Mouse (Mus musculus) heart, embryonic 16.5 days (tissue): Measurements from ENCODE around the gene Gm49321. TPM values are rescaled to one million over a fixed set of nuclear protein-coding genes. Genes with fewer than 3 reads are reported as not detected.

ENCODE experiments used
- ATAC-seq: fragments of 200-750 bp; cut with Nextera tagmentation; replicated peaks from 2 replicates; pipeline ENCODE4 v1.8.0; 2017; ENCODE audit warnings: moderate number of reproducible peaks; ENCODE audit not compliant: insufficient read depth, low FRiP score; ENCODE audit errors: extremely low read depth
- H3K27ac ChIP-seq: fragments of 300-500 bp; sonication (generic); 2 replicates; pipeline ENCODE4 v1.5.1; 2014; ENCODE audit warnings: mild to moderate bottlenecking, low read length, control low read depth, moderate library complexity
- H3K27me3 ChIP-seq: fragments of 300-500 bp; sonication (generic); 2 replicates; pipeline ENCODE4 v1.6.1; 2014; ENCODE audit warnings: low read length, mixed read lengths; ENCODE audit not compliant: control insufficient read depth, insufficient read depth
- H3K36me3 ChIP-seq: fragments of 300-500 bp; sonication (generic); 2 replicates; pipeline ENCODE4 v1.6.1; 2014; ENCODE audit not compliant: control insufficient read depth, insufficient read depth
- H3K4me1 ChIP-seq: fragments of 300-500 bp; sonication (generic); 2 replicates; pipeline ENCODE4 v1.6.1; 2014; ENCODE audit warnings: low read length, mixed read lengths; ENCODE audit not compliant: control insufficient read depth, insufficient read depth
- H3K4me2 ChIP-seq: fragments of 300-500 bp; sonication (generic); 2 replicates; pipeline ENCODE4 v1.6.1; 2014; ENCODE audit warnings: low read depth, mild to moderate bottlenecking, control low read depth, low read length
- H3K4me3 ChIP-seq: fragments of 300-500 bp; sonication (generic); 2 replicates; pipeline ENCODE4 v1.5.1; 2014; ENCODE audit warnings: mild to moderate bottlenecking, control low read depth, low read length
- H3K9ac ChIP-seq: fragments of 300-500 bp; sonication (generic); 2 replicates; pipeline ENCODE4 v1.6.1; 2014; ENCODE audit warnings: low read length, control low read depth
- H3K9me3 ChIP-seq: fragments of 300-500 bp; sonication (generic); replicated peaks from 2 replicates; pipeline ENCODE4 v1.6.1; 2016; ENCODE audit warnings: low read length; ENCODE audit not compliant: control insufficient read depth
- WGBS: fragments of 180-500 bp; shearing (Covaris S2); extraction: QIAGEN DNeasy Blood & Tissue Kit; methylation state at CpG from one replicate; pipeline ENCODE4 v1.1.7; 2014; 5-methylcytosine and 5-hydroxymethylcytosine counted together
- polyA plus RNA-seq: library from polyadenylated mRNA; unstranded; fragments of >200 nt; fragmentation: Nextera tagmentation; extraction: Ambion mirVana; gene quantifications from 2 replicates; pipeline ENCODE4 v1.2.1, GENCODE M21; 2015

The Gm49321 gene
- polyA plus RNA-seq, 1 experiment from 2014 or later, result 10.1 TPM

DNA sequence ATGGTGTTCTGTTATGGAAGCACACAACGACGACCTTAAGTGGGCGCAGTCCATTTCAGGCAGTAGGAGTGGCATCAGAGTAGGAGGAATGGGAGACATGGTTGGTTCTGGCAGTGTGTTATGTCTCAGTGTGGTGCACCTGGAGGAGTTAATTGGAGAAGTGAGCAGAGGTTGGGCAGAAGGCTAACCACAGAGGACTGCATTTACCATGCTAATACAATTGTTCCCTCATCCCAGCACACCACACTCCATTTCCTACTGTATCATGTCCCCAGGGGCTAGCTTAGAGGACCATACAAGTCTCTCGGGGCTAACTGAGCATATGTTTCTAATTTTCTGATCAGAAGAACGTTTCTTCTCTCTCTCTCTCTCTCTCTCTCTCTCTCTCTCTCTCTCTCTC, 78.0 kb downstream of the Gm49321 start:
- no peak for ATAC-seq
- H3K4me1 ChIP-seq, result peaks cover 3% of the 10 kb centered on the region; the same call in 1 of the 2 replicates
- no peak overlapping the region for H3K27ac ChIP-seq
- H3K9me3 ChIP-seq, result no peaks in the 10 kb centered on the region
- no peaks in the 10 kb centered on the region for H3K27me3 ChIP-seq
- WGBS, result 73% methylated on average over 5 of the region's 5 CpGs
- H3K36me3 ChIP-seq, result no peaks in the 10 kb centered on the region
- no peak overlapping the region for H3K4me3 ChIP-seq
- H3K4me2 ChIP-seq, result no peak overlapping the region
- H3K9ac ChIP-seq, result no peak overlapping the region

Other genes with a start within 250 kb of the Gm49321 start
- gene Hif1a, start 36.3 kb upstream of the Gm49321 start, polyA plus RNA-seq, result 93.8 and 95.1 TPM in 2 replicates
- 17.3 and 17.7 TPM in 2 replicates for gene Snapc1, start 26.8 kb downstream of the Gm49321 start, polyA plus RNA-seq
- gene Syt16, start 60.0 kb downstream of the Gm49321 start, polyA plus RNA-seq, result 0.17 and 0.24 TPM in 2 replicates